Mouse (Mus musculus) hindbrain, embryonic 14.5 days (tissue): ENCODE results near the gene Echdc3. TPM values are rescaled to one million over a fixed set of nuclear protein-coding genes. Genes with fewer than 3 reads are reported as not detected.

Experiments used
- ATAC-seq: fragments of 200-750 bp; cut with Nextera tagmentation; 2 replicates; pipeline ENCODE4 v1.8.0; 2017; ENCODE audit warnings: moderate number of reproducible peaks, mild to moderate bottlenecking, moderate TSS enrichment, moderate library complexity; ENCODE audit not compliant: low FRiP score
- DNase-seq: peaks from one replicate; pipeline ENCODE4 v3.0.0-alpha.2; 2015; ENCODE audit warnings: low spot score
- H3K27ac ChIP-seq: fragments of 300-500 bp; sonication (generic); 2 replicates; pipeline ENCODE4 v1.5.1; 2014; ENCODE audit warnings: mild to moderate bottlenecking, moderate library complexity
- H3K27me3 ChIP-seq: fragments of 300-500 bp; sonication (generic); 2 replicates; pipeline ENCODE4 v1.6.1; 2014; ENCODE audit warnings: mild to moderate bottlenecking, low read length, mixed read lengths; ENCODE audit not compliant: control insufficient read depth, insufficient read depth
- H3K36me3 ChIP-seq: fragments of 300-500 bp; sonication (generic); replicated peaks from 2 replicates; pipeline ENCODE4 v1.6.1; 2014; ENCODE audit not compliant: control insufficient read depth, insufficient read depth
- H3K4me1 ChIP-seq: fragments of 300-500 bp; sonication (generic); replicated peaks from 2 replicates; pipeline ENCODE4 v1.6.1; 2014; ENCODE audit warnings: antibody characterized with exemption, low read length, mixed read lengths; ENCODE audit not compliant: control insufficient read depth, insufficient read depth
- H3K4me2 ChIP-seq: fragments of 300-500 bp; sonication (generic); replicated peaks from 2 replicates; pipeline ENCODE4 v1.6.1; 2014; ENCODE audit warnings: mild to moderate bottlenecking, moderate library complexity
- H3K4me3 ChIP-seq: fragments of 300-500 bp; sonication (generic); replicated peaks from 2 replicates; pipeline ENCODE4 v1.5.1; 2014; ENCODE audit warnings: mild to moderate bottlenecking, low read length
- H3K9ac ChIP-seq: fragments of 300-500 bp; sonication (generic); 2 replicates; pipeline ENCODE4 v1.6.1; 2014
- H3K9me3 ChIP-seq: fragments of 300-500 bp; sonication (generic); 2 replicates; pipeline ENCODE4 v1.6.1; 2016; ENCODE audit warnings: low read length; ENCODE audit not compliant: control insufficient read depth
- WGBS: fragments of 180-500 bp; shearing (Covaris S2); extraction: QIAGEN DNeasy Blood & Tissue Kit; methylation state at CpG from one replicate; pipeline ENCODE4 v1.1.7; 2014; 5-methylcytosine and 5-hydroxymethylcytosine counted together
- polyA plus RNA-seq: library from polyadenylated mRNA; unstranded; fragments of >200 nt; fragmentation: Nextera tagmentation; extraction: Ambion mirVana; gene quantifications from 2 replicates; pipeline ENCODE4 v1.2.1, GENCODE M21; 2014

The Echdc3 gene
- polyA plus RNA-seq, 1 experiment from 2014 or later: 1.1 TPM

GRCm38 (mm10) chr2:6164606-6165290, 48.1 kb downstream of the Echdc3 start:
- WGBS: 75% methylated on average over 16 of the region's 16 CpGs
- no peaks in the 10 kb centered on the region for H3K36me3 ChIP-seq
- no peaks in the 10 kb centered on the region for H3K9me3 ChIP-seq
- H3K27me3 ChIP-seq: no peaks in the 10 kb centered on the region
- no peak overlapping the region for H3K27ac ChIP-seq
- no peak for DNase-seq
- H3K4me3 ChIP-seq: no peak overlapping the region
- H3K4me1 ChIP-seq: no peaks in the 10 kb centered on the region
- no peak overlapping the region for H3K9ac ChIP-seq
- H3K4me2 ChIP-seq: no peak overlapping the region
- no peak for ATAC-seq

GRCm38 (mm10) chr2:6162366-6163040, 50.3 kb downstream of the Echdc3 start:
- no peak overlapping the region for H3K4me2 ChIP-seq
- no peaks in the 10 kb centered on the region for H3K36me3 ChIP-seq
- H3K27me3 ChIP-seq: no peaks in the 10 kb centered on the region
- no peak for DNase-seq
- 71% methylated on average over 6 of the region's 6 CpGs for WGBS
- H3K4me1 ChIP-seq: no peaks in the 10 kb centered on the region
- H3K9ac ChIP-seq: no peak overlapping the region
- H3K27ac ChIP-seq: no peak overlapping the region
- no peak for ATAC-seq
- no peaks in the 10 kb centered on the region for H3K9me3 ChIP-seq
- no peak overlapping the region for H3K4me3 ChIP-seq

GRCm38 (mm10) chr2:6159735-6160134, 53.1 kb downstream of the Echdc3 start:
- ATAC-seq (no peak), DNase-seq (no peak)
- no peak overlapping the region for H3K27ac ChIP-seq
- no peaks in the 10 kb centered on the region for H3K4me1 ChIP-seq
- no peaks in the 10 kb centered on the region for H3K9me3 ChIP-seq
- H3K4me3 ChIP-seq: no peak overlapping the region
- H3K4me2 ChIP-seq: no peak overlapping the region
- H3K27me3 ChIP-seq: no peaks in the 10 kb centered on the region
- no peaks in the 10 kb centered on the region for H3K36me3 ChIP-seq
- no peak overlapping the region for H3K9ac ChIP-seq
- 47% methylated on average over 2 of the region's 2 CpGs for WGBS

- Histone ChIP-seq H3K27ac (no peak overlapping the region), H3K4me2 (no peak overlapping the region), H3K27me3 (no peaks in the 10 kb centered on the region), H3K4me1 (no peaks in the 10 kb centered on the region), H3K4me3 (no peak overlapping the region), H3K9me3 (no peaks in the 10 kb centered on the region), H3K9ac (no peak overlapping the region), H3K36me3 (no peaks in the 10 kb centered on the region)
- WGBS: 86% methylated on average over 9 of the region's 9 CpGs
- no peak for DNase-seq
- no peak for ATAC-seq
Observed at GRCm38 (mm10) chr2:6159219-6159618, 53.6 kb downstream of the Echdc3 start.

GRCm38 (mm10) chr2:6157635-6158034, 55.2 kb downstream of the Echdc3 start:
- Histone ChIP-seq H3K9ac (no peak overlapping the region), H3K27ac (no peak overlapping the region), H3K9me3 (no peaks in the 10 kb centered on the region), H3K4me2 (no peak overlapping the region), H3K27me3 (no peaks in the 10 kb centered on the region), H3K4me1 (no peaks in the 10 kb centered on the region), H3K4me3 (no peak overlapping the region), H3K36me3 (no peaks in the 10 kb centered on the region)
- DNase-seq (no peak), ATAC-seq (no peak)
- 96% methylated on average over 7 of the region's 7 CpGs for WGBS

GRCm38 (mm10) chr2:6157208-6157607, 55.6 kb downstream of the Echdc3 start:
- no peak overlapping the region for H3K27ac ChIP-seq
- H3K4me3 ChIP-seq: no peak overlapping the region
- no peaks in the 10 kb centered on the region for H3K27me3 ChIP-seq
- no peaks in the 10 kb centered on the region for H3K36me3 ChIP-seq
- H3K9me3 ChIP-seq: no peaks in the 10 kb centered on the region
- 85% methylated on average over 4 of the region's 4 CpGs for WGBS
- no peak overlapping the region for H3K4me2 ChIP-seq
- no peaks in the 10 kb centered on the region for H3K4me1 ChIP-seq
- DNase-seq (no peak), ATAC-seq (no peak)
- no peak overlapping the region for H3K9ac ChIP-seq

- ATAC-seq: no peak
- no peak overlapping the region for H3K4me3 ChIP-seq
Observed at GRCm38 (mm10) chr2:6149801-6150200, 63.0 kb downstream of the Echdc3 start.

GRCm38 (mm10) chr2:6146901-6147300, 65.9 kb downstream of the Echdc3 start:
- no peak overlapping the region for H3K27ac ChIP-seq
- DNase-seq: no peak
- no peaks in the 10 kb centered on the region for H3K9me3 ChIP-seq
- H3K4me3 ChIP-seq: no peak overlapping the region
- H3K27me3 ChIP-seq: no peaks in the 10 kb centered on the region
- 88% methylated on average over 7 of the region's 7 CpGs for WGBS
- no peak overlapping the region for H3K4me2 ChIP-seq
- no peak overlapping the region for H3K9ac ChIP-seq
- no peak for ATAC-seq
- H3K36me3 ChIP-seq: no peaks in the 10 kb centered on the region
- H3K4me1 ChIP-seq: no peaks in the 10 kb centered on the region

More at GRCm38 (mm10) chr2:6149801-6150200, 63.0 kb downstream of the Echdc3 start:
- Histone ChIP-seq H3K27ac (no peak overlapping the region), H3K4me1 (no peaks in the 10 kb centered on the region), H3K27me3 (no peaks in the 10 kb centered on the region), H3K9ac (no peak overlapping the region), H3K9me3 (no peaks in the 10 kb centered on the region), H3K36me3 (no peaks in the 10 kb centered on the region), H3K4me2 (no peak overlapping the region)
- WGBS: 97% methylated on average over 5 of the region's 5 CpGs
- no peak for DNase-seq

- ATAC-seq (no peak), DNase-seq (no peak)
- no peak overlapping the region for H3K27ac ChIP-seq
- H3K36me3 ChIP-seq: no peaks in the 10 kb centered on the region
- H3K4me1 ChIP-seq: no peaks in the 10 kb centered on the region
- H3K4me3 ChIP-seq: no peak overlapping the region
- no peak overlapping the region for H3K4me2 ChIP-seq
- H3K27me3 ChIP-seq: no peaks in the 10 kb centered on the region
- no peak overlapping the region for H3K9ac ChIP-seq
- WGBS: 80% methylated on average over 4 of the region's 4 CpGs
- H3K9me3 ChIP-seq: no peaks in the 10 kb centered on the region
Observed at GRCm38 (mm10) chr2:6146257-6146656, 66.6 kb downstream of the Echdc3 start.
